Mouse (Mus musculus) gonadal fat pad, adult 2 months (tissue): Measurements from ENCODE around the gene Spock1. TPM values are rescaled to one million over a fixed set of nuclear protein-coding genes. Genes with fewer than 3 reads are reported as not detected.

Source experiments
- DNase-seq: peaks from one replicate; pipeline ENCODE4 v3.0.0-alpha.2; 2012; ENCODE audit warnings: low read depth
- polyA plus RNA-seq: library from polyadenylated mRNA; depleted of rRNA; stranded (reverse); fragments of >200 nt; gene quantifications from 2 replicates; pipeline ENCODE4 v1.2.3, GENCODE M21; 2012

The Spock1 gene
- polyA plus RNA-seq, 1 experiment = 14.0 TPM

- DNase-seq = no peak
Measured at GRCm38 (mm10) chr13:57806301-57806700, 101.8 kb downstream of the Spock1 start.

- DNase-seq = no peak
Measured at GRCm38 (mm10) chr13:57798633-57799032, 109.5 kb downstream of the Spock1 start.

GRCm38 (mm10) chr13:57796951-57797692 is 111.0 kb downstream of the Spock1 start:
- DNase-seq = no peak

- no peak for DNase-seq
Measured at GRCm38 (mm10) chr13:57793643-57794240, 114.4 kb downstream of the Spock1 start.

- no peak for DNase-seq
Measured at GRCm38 (mm10) chr13:57789796-57790195, 118.3 kb downstream of the Spock1 start.

- no peak for DNase-seq
Measured at GRCm38 (mm10) chr13:57788299-57788698, 119.8 kb downstream of the Spock1 start.

- DNase-seq = no peak
Measured at GRCm38 (mm10) chr13:57786278-57786677, 121.9 kb downstream of the Spock1 start.

GRCm38 (mm10) chr13:57782975-57783374 is 125.2 kb downstream of the Spock1 start:
- DNase-seq = peak; percentile 8

GRCm38 (mm10) chr13:57782107-57782561 is 126.0 kb downstream of the Spock1 start:
- no peak for DNase-seq

- DNase-seq = no peak
Measured at GRCm38 (mm10) chr13:57779146-57779545, 129.0 kb downstream of the Spock1 start.

GRCm38 (mm10) chr13:57778524-57778923 is 129.6 kb downstream of the Spock1 start:
- DNase-seq = no peak

- DNase-seq = no peak
Measured at GRCm38 (mm10) chr13:57771998-57772397, 136.1 kb downstream of the Spock1 start.

- DNase-seq = no peak
Measured at GRCm38 (mm10) chr13:57766721-57767120, 141.4 kb downstream of the Spock1 start.

GRCm38 (mm10) chr13:57761122-57761521 is 147.0 kb downstream of the Spock1 start:
- no peak for DNase-seq

- no peak for DNase-seq
Measured at GRCm38 (mm10) chr13:57760618-57761017, 147.5 kb downstream of the Spock1 start.

GRCm38 (mm10) chr13:57756316-57756715 is 151.8 kb downstream of the Spock1 start:
- no peak for DNase-seq

GRCm38 (mm10) chr13:57750831-57751230 is 157.3 kb downstream of the Spock1 start:
- DNase-seq = no peak

GRCm38 (mm10) chr13:57744667-57745066 is 163.5 kb downstream of the Spock1 start:
- no peak for DNase-seq

- DNase-seq = no peak
Measured at GRCm38 (mm10) chr13:57741186-57741585, 166.9 kb downstream of the Spock1 start.

- no peak for DNase-seq
Measured at GRCm38 (mm10) chr13:57740473-57740872, 167.7 kb downstream of the Spock1 start.

GRCm38 (mm10) chr13:57736060-57736459 is 172.1 kb downstream of the Spock1 start:
- DNase-seq = no peak

GRCm38 (mm10) chr13:57734549-57734948 is 173.6 kb downstream of the Spock1 start:
- no peak for DNase-seq

- no peak for DNase-seq
Measured at GRCm38 (mm10) chr13:57733521-57733920, 174.6 kb downstream of the Spock1 start.
